Mouse (Mus musculus) spleen, postnatal 4 days (tissue): ENCODE measurements around the gene 2300009A05Rik.

Source experiments
- DNase-seq, 2 experiments: peaks; one replicate each; pipeline ENCODE4 v3.0.0; 2022; ENCODE audit warnings: low spot score in 2 of 2

2300009A05Rik gene

GRCm38 (mm10) chr9:63398611-63399462, at the start of gene 2300009A05Rik:
Gene 2300009A05Rik, minus strand, starts transcription at chr9:63399246.
- peak; percentile 97 to 99 for DNase-seq

- DNase-seq, result no peak
Measured at GRCm38 (mm10) chr9:63443695-63444094, 44.6 kb upstream of the 2300009A05Rik start.

GRCm38 (mm10) chr9:63430652-63431051, 31.6 kb upstream of the 2300009A05Rik start:
- no peak for DNase-seq

- DNase-seq, result no peak
Measured at GRCm38 (mm10) chr9:63421096-63421736, 22.2 kb upstream of the 2300009A05Rik start.

- DNase-seq, result no peak
Measured at GRCm38 (mm10) chr9:63420396-63420795, 21.4 kb upstream of the 2300009A05Rik start.

- no peak for DNase-seq
Measured at GRCm38 (mm10) chr9:63400176-63400575, 1.1 kb upstream of the 2300009A05Rik start.

GRCm38 (mm10) chr9:63399463-63399815, 393 bp upstream of the 2300009A05Rik start:
- DNase-seq, result no peak

- DNase-seq, result no peak
Measured at GRCm38 (mm10) chr9:63395612-63396011, 3.4 kb downstream of the 2300009A05Rik start.

GRCm38 (mm10) chr9:63391307-63391706, 7.7 kb downstream of the 2300009A05Rik start:
- no peak for DNase-seq

- DNase-seq, result no peak
Measured at GRCm38 (mm10) chr9:63382761-63383160, 16.3 kb downstream of the 2300009A05Rik start.

GRCm38 (mm10) chr9:63380326-63380725, 18.7 kb downstream of the 2300009A05Rik start:
- no peak for DNase-seq

- DNase-seq, result no peak
Measured at GRCm38 (mm10) chr9:63378174-63378573, 20.9 kb downstream of the 2300009A05Rik start.

GRCm38 (mm10) chr9:63377270-63378142, 21.5 kb downstream of the 2300009A05Rik start, which contains the start of gene Map2k5:
Gene Map2k5, minus strand, starts transcription at chr9:63377902.
- DNase-seq, result peak; percentile 90 to 96

GRCm38 (mm10) chr9:63373315-63373714, 25.7 kb downstream of the 2300009A05Rik start:
- DNase-seq, result no peak

GRCm38 (mm10) chr9:63372541-63372940, 26.5 kb downstream of the 2300009A05Rik start:
- DNase-seq, result no peak

- DNase-seq, result no peak
Measured at GRCm38 (mm10) chr9:63360410-63360809, 38.6 kb downstream of the 2300009A05Rik start.

GRCm38 (mm10) chr9:63359016-63359415, 40.0 kb downstream of the 2300009A05Rik start:
- no peak for DNase-seq

- no peak for DNase-seq
Measured at GRCm38 (mm10) chr9:63356721-63357120, 42.3 kb downstream of the 2300009A05Rik start.

- DNase-seq, result no peak
Measured at GRCm38 (mm10) chr9:63356278-63356677, 42.8 kb downstream of the 2300009A05Rik start.

GRCm38 (mm10) chr9:63354168-63354567, 44.9 kb downstream of the 2300009A05Rik start:
- DNase-seq, result no peak

- DNase-seq, result no peak
Measured at GRCm38 (mm10) chr9:63350030-63350429, 49.0 kb downstream of the 2300009A05Rik start.

GRCm38 (mm10) chr9:63349241-63349640, 49.8 kb downstream of the 2300009A05Rik start:
- DNase-seq, result no peak
